Mouse (Mus musculus) right cerebral cortex, postnatal 36 days (tissue): ENCODE measurements around the gene Slc16a6.

Experiments used
- DNase-seq, 2 experiments: peaks; one replicate each; pipeline ENCODE4 v3.0.0; 2022; ENCODE audit warnings: low spot score in 2 of 2, mixed read lengths in 1 of 2

The Slc16a6 gene

DNA sequence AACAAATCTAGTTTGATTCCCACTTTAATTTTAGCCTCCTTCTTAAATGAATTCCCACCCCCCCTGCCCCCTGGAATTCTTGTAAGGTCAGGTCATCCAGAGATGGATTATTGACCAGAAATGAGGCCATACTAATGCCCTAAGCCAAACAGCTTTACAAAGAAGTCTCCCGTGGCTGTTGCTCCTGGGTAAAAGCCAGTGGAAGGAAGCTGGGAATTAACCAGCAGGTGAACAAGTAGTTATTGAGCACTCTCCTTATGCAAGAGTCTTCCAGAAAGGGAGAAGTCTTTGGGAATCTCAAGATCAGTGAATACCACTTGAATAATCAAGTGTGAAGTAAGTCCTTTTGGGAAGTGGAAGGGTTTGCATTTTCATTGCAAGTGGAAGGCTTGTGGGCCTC, 13.7 kb upstream of the Slc16a6 start:
- no peak for DNase-seq

DNA sequence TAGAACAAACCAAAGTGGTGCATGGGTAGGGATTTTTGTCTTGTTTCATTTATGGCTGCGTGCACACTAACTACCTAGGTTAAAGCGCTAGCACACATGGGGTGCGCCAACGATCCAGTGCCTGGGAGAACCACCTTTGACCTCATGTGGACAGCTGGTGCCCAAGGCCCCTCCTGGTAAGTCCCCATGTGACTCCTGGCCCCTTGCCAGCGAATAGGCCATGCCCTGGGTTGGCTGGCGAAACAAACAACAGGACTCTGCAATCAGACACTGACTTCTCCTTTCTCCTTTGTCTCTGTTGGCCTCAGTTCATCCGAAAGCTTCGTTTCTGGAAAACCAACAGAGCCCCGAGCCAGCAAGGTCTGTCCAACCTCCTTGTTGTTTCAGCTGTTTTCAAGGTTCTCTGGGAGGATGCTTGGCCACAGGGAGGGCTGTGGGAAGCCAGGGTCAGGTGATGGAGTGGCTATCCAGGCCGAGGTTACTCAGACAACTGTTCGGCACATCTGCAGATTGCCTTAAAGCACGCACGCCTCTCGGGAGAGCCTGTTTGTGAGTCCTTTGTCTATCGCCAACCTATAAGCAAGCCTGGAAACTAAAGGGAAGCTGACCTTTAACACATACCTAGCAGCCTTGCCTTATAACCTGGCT, 12.1 kb upstream of the Slc16a6 start:
- peak; percentile 23 to 37 for DNase-seq

- DNase-seq, result no peak
These were observed 7.0 kb upstream of the Slc16a6 start for GRCm38 (mm10) chr11:109480440-109480839.

- DNase-seq, result no peak
These were observed 6.3 kb upstream of the Slc16a6 start for GRCm38 (mm10) chr11:109479575-109480285.

DNA sequence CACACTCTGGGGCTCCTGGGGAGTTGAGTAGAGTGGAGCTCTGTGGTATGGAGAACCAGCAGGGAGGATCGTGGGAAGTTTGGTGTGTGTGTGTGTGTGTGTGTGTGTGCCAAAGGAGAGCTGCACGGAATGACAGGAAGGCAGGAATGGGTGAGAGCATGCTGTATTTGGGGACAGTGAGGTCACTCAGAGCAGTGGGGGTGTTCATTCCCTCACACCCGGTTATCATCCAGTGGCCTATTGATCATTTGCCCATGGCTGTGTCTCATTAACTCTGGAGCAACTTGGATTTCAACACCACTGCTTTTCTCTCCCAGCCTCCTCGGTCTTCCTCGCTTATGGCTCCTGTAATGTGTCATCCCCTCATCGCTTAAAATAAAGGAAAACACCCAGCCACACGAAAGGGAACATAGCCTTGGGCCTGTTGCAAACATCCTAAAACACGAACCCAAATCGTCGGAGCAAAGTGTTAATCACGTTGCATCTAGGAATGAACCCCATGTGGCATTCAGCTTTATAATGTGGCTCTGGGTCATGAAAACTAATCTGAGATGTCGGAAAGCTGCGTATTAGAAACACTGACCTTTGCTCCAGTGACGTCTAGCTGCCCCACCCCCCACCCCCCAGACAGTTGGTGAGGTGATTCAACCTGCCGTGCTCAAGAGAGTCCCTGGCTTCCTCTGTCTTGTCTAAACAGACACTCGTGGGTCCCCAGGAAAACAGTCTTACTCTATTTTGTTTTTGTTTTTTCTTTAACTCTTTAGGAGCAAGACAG, 4.4 kb upstream of the Slc16a6 start:
- no peak for DNase-seq

DNA sequence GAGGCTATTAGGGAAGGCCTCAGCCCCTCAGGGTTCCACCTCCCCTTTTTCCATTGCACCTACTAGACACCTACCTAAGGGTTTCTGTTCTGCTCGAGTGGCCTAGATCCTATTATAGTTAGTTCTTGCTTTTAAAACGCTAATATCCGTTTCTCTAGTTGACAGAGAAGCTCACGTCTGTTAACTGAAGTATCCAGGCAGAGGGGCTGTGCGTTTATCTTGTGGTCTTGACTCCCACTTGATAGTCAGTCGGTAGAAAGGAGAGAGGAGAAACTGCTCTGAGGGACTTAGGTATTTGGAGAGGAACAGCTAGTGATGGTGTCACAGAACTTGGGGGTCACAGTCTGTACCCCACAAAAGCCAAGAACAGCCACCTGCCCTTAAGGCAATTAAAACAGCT, 3.3 kb upstream of the Slc16a6 start:
- DNase-seq, result no peak

DNA sequence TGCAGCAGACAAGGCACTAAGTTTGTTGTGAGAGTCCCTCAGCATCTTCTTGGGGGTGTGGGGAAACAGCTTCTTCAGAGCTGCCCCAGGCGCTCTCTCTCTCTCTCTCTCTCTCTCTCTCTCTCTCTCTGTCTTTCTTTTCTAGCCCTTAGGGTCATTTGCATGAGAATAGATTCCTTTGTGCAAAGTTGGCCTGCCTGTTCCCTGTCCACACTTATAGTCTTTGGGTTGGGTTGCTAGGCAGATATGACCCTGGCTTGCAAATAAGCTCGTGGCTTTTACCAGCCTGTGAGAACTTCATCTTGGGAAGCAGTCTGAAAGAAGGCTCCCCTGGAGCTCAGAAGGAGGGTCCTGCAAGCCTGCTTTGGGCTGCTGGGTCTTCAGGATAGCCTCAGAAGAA, 2.8 kb upstream of the Slc16a6 start:
- DNase-seq, result no peak

GRCm38 (mm10) chr11:109475717-109476116, 2.3 kb upstream of the Slc16a6 start:
- DNase-seq, result no peak

DNA sequence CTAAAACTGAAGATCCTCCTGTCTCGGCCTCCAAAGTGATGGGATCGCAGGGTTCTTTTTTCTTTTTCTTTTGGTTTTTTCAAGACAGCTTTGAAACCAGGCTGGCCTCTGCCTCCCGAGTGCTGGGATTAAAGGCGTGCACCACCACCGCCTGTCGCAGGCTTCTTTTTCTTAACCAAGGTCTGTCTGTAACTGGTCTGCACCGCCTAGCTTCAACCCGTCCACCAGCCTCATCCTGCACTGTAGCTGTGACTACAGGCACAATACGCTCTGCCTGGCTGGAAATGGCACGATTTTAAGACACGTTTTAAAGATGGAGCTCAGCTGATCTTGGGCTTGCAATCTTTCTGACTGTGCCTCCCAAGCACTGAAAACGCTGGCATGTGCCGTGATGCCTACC, 1.4 kb upstream of the Slc16a6 start:
- no peak for DNase-seq

- no peak for DNase-seq
These were observed 816 bp upstream of the Slc16a6 start for GRCm38 (mm10) chr11:109474086-109474742.

GRCm38 (mm10) chr11:109472821-109473170, 602 bp downstream of the Slc16a6 start:
- no peak for DNase-seq

GRCm38 (mm10) chr11:109472171-109472691, 1.2 kb downstream of the Slc16a6 start:
- DNase-seq, result peak in 1 of 2 experiments; percentile 12

GRCm38 (mm10) chr11:109470921-109471861, 2.2 kb downstream of the Slc16a6 start:
- DNase-seq, result no peak

DNA sequence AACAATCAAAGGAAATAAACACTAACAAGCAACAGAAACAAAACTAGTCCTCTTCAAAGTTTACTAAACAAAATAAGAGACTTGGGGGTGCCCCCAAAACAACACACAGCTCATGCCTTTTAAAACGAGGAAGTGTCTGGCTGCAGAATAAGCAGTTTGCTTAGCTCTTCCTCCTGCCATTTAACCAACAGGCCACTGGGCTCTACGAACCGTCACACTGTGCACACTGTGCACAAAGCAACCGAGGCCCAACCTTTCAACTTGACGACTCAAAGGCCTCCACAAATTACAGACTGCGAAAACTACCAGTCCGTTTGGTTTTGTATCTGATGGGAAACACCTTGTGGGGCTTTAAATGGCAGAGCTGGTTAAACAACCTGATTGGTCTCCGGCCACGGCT, 3.2 kb downstream of the Slc16a6 start:
- no peak for DNase-seq

DNA sequence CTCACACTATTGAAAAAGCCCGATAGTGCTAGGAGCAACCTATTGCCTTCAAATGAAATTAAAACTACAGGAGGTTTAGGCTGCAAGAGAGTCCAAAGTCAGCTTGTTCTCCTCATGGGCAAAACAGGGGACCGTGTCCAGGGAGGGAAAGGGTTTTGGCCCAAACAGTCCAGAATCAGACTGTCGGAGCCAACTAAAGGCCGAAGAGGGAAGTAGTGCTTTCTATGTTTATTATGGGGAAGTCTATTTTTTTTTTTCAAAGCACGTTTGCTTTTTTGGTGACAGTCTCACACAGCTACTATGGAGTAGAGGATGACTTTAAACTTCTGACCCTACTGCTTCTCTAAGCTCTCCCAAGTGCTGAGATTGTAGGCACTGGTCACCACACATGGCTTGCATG, 5.3 kb downstream of the Slc16a6 start:
- no peak for DNase-seq

- DNase-seq, result no peak
These were observed 6.4 kb downstream of the Slc16a6 start for GRCm38 (mm10) chr11:109466987-109467386.

DNA sequence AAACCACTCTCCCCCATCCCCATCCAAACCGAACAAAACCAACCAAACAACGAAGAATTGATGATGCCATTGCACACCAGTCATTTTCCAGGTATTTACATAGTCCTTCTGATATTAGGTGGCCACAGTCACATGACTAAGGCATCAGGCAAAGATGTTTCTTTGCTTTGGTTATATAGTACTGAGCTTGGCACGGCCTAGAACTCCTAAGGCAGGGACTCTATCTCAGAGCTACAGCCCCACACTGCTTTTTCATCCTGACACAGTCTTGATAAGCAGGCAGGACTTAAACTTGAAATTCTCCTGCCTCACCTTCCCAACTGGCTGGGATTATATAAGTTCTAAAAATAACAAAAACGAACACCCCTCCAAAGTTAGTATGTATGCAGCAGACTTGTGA, 8.3 kb downstream of the Slc16a6 start:
- no peak for DNase-seq

GRCm38 (mm10) chr11:109460586-109460985, 12.8 kb downstream of the Slc16a6 start:
- no peak for DNase-seq

DNA sequence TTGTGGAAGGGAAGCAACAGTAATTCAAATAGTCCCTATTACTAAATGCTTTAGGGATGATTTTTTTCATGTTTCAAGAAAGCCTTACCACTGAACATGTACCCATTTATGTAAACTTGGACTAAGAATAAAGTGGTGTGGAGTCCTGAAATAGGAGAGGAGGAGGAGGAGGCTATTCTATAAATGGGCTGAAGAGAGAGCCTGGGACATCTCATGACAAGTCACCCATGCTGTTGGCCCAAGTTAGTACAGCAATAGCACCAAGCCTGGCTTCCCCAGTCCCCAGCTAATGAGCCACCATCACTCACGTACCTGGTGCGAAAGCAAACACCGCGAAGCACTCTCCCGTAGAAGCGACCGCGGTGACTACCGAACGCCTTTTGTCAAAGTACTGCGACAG, 15.2 kb downstream of the Slc16a6 start:
- peak in 1 of 2 experiments; percentile 50 for DNase-seq

DNA sequence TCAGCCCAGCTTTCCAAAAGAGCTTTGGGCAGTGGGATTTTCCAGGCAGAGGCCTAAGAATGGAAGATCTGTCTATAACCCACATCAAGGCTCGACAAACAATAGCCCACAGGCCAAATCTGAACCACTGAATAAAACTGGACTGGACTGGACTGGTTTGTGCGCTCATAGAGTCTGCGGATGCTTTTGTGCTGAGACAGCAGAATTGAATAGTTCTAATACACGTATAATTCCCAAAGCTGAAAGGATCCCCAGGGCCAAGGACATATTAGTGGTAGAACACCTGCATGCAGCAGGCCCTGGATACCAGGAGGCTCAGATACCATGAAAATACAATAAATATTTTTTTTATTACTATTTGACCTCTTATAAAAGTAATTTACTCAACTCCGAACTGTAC, 17.1 kb downstream of the Slc16a6 start:
- no peak for DNase-seq

DNA sequence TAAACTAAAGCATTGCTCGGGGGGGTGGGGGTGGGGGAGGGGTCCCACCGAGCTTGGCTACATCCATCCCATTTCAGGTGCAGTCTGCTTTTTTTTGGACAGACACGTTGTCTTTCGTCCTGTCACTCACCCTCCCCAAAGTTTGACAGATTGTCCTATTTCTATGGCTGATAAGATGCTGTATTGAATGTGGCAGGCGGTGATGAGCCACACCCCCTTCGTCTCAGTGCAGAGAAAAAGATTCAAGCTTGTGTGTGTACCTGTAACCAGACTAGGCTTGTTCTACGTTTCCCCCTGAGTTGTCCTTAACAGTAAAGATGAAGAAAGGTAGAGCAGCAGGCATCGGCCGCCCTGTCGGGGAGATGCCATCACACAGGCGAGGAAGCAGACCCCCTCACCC, 22.2 kb downstream of the Slc16a6 start:
- no peak for DNase-seq
